Mouse (Mus musculus) heart, postnatal 0 days (tissue): ENCODE measurements at regions not wholly inside any gene's neighbourhood (a gene's known extent, or its start where the extent isn't known, plus 50 kb on each side); places are given as distances from the start of the nearest gene placed in this dataset.

Source experiments
- ATAC-seq: fragments of 200-750 bp; cut with Nextera tagmentation; 2 replicates; pipeline ENCODE4 v1.8.0; 2017; ENCODE audit warnings: low read depth, moderate number of reproducible peaks, moderate library complexity; ENCODE audit not compliant: insufficient read depth
- DNase-seq: peaks from one replicate; pipeline ENCODE4 v3.0.0-alpha.2; 2016; ENCODE audit warnings: low spot score
- H3K27ac ChIP-seq: fragments of 300-500 bp; sonication (generic); 2 replicates; pipeline ENCODE4 v1.5.1; 2014; ENCODE audit warnings: low read depth, mild to moderate bottlenecking
- H3K27me3 ChIP-seq: fragments of 300-500 bp; sonication (generic); 2 replicates; pipeline ENCODE4 v1.6.1; 2014; ENCODE audit warnings: low read length, mixed read lengths; ENCODE audit not compliant: control insufficient read depth, insufficient read depth
- H3K36me3 ChIP-seq: fragments of 300-500 bp; sonication (generic); replicated peaks from 2 replicates; pipeline ENCODE4 v1.6.1; 2014; ENCODE audit warnings: low read length, mixed read lengths; ENCODE audit not compliant: control insufficient read depth, insufficient read depth
- H3K4me1 ChIP-seq: fragments of 300-500 bp; sonication (generic); 2 replicates; pipeline ENCODE4 v1.6.1; 2014; ENCODE audit warnings: antibody characterized with exemption; ENCODE audit not compliant: control insufficient read depth, insufficient read depth
- H3K4me2 ChIP-seq: fragments of 300-500 bp; sonication (generic); 2 replicates; pipeline ENCODE4 v1.6.1; 2014; ENCODE audit warnings: low read depth, mild to moderate bottlenecking, low read length, moderate library complexity
- H3K4me3 ChIP-seq: fragments of 300-500 bp; sonication (generic); 2 replicates; pipeline ENCODE4 v1.5.1; 2014; ENCODE audit warnings: low read depth, low read length
- H3K9ac ChIP-seq: fragments of 300-500 bp; sonication (generic); replicated peaks from 2 replicates; pipeline ENCODE4 v1.6.1; 2014; ENCODE audit warnings: low read depth, low read length, mixed read lengths
- H3K9me3 ChIP-seq: fragments of 300-500 bp; sonication (generic); replicated peaks from 2 replicates; pipeline ENCODE4 v1.6.1; 2016; ENCODE audit warnings: low read length; ENCODE audit not compliant: control insufficient read depth
- CTCF ChIP-seq: IDR thresholded peaks from 2 replicates; pipeline ENCODE4 v1.5.1; 2016; ENCODE audit warnings: antibody characterized with exemption, control low read depth, low read depth
- EP300 ChIP-seq: IDR thresholded peaks from 2 replicates; pipeline ENCODE4 v1.6.1; 2016; ENCODE audit warnings: antibody characterized with exemption, low read depth
- WGBS: fragments of 180-500 bp; shearing (Covaris S2); extraction: QIAGEN DNeasy Blood & Tissue Kit; methylation state at CpG from one replicate; pipeline ENCODE4 v1.1.7; 2014; 5-methylcytosine and 5-hydroxymethylcytosine counted together

GRCm38 (mm10) chr3:37858624-37859302 is 134.5 kb upstream of the Gm5148 start:
- H3K27me3 ChIP-seq = no peaks in the 10 kb centered on the region
- no peak overlapping the region for H3K9ac ChIP-seq
- no peak for ATAC-seq
- 74% methylated on average over 6 of the region's 6 CpGs for WGBS
- H3K4me1 ChIP-seq = peaks cover 17% of the 10 kb centered on the region
- DNase-seq = no peak
- H3K36me3 ChIP-seq = no peaks in the 10 kb centered on the region
- no peak overlapping the region for H3K4me2 ChIP-seq
- no peak for TF ChIP-seq EP300
- no peak for TF ChIP-seq CTCF
- H3K9me3 ChIP-seq = no peaks in the 10 kb centered on the region
- H3K27ac ChIP-seq = no peak overlapping the region
- H3K4me3 ChIP-seq = no peak overlapping the region

DNA sequence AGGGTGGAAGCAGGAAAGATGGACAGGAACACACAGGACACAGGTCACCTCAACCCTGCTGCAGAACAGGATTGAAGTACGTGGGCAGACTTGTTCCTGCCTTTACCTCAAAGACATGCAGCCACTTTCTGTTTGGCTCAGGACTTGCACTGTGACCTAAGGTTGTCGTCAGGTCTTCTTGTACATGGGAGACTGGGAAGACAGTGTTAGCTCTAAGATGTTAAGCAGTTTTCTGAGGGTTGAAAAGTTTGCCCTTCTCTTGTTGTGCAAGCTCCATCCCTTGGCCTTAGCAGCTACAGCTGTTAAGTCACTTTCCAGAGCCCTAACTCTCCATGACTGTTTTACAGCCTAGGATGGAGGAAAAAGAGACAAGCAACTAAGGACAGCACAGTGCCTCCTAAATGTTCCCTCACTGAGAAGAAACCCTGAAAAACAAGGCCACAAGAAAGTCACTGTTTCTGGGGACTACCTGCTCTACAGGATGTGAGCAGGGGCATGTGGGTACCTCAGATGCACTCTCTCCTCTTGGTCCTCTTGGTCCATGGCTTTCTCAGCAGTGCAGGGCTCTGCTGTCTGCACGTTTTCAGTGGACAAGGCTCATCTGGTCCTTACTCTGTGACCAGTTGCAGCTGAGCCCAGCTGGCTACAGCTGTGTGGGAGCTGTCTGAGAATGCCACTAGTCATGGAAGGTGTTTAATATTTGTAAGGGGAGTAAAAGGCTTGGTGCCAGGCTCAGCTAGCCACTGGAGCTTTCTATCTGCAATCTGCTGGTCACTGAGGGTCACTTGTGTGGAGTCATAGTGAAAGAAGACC is 122.1 kb upstream of the Gm5148 start:
- Histone ChIP-seq H3K9me3 (no peaks in the 10 kb centered on the region), H3K27me3 (no peaks in the 10 kb centered on the region), H3K9ac (no peak overlapping the region), H3K4me2 (no peak overlapping the region), H3K36me3 (no peaks in the 10 kb centered on the region), H3K4me3 (no peak overlapping the region), H3K27ac (peak overlapping the region; percentile 61), H3K4me1 (peaks cover 30% of the 10 kb centered on the region)
- ATAC-seq = peak; percentile 67
- 73% methylated on average over 3 of the region's 3 CpGs for WGBS
- DNase-seq = no peak
- TF ChIP-seq CTCF = no peak

DNA sequence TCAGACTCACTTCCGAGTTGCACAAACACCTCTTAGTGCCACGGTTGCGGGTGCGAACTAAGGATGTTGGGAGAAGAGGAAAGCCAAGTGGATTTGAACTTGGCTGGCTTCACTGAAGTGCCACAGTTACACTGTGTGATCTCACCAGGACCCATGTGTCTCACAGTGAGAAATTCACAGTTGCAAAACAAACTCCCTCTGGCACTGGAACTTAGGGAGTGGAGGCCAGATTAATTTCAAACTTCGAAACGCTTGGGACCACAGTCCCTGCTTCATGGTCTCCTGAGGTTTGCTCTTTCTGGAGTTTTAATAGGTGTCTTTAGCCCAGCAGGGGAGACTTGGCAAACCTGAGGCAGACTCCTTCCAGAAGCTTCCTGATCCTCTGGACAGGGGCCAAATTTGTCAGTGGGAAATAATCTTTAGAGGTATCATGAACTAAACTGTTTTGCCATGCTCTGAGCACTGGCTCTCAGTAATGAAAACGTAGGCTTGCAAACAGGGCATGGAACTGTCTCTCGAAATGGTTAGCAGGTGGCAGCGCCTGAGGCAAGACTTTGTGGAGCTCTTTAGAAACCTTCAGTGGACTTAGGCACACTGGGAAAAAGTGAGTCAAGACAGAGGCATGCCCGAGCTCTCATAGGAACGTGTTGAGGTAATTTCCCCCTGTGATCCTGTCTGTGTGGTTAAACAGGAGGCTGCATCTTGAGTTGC is 121.2 kb upstream of the Gm5148 start:
- no peaks in the 10 kb centered on the region for H3K36me3 ChIP-seq
- no peak; the same call in 1 of the 2 replicates for ATAC-seq
- no peak overlapping the region for H3K4me3 ChIP-seq
- no peak overlapping the region for H3K4me2 ChIP-seq
- no peak overlapping the region for H3K9ac ChIP-seq
- H3K27ac ChIP-seq = peak overlapping the region; percentile 61
- no peaks in the 10 kb centered on the region for H3K27me3 ChIP-seq
- no peak for TF ChIP-seq EP300
- TF ChIP-seq CTCF = no peak
- peaks cover 30% of the 10 kb centered on the region for H3K4me1 ChIP-seq
- no peak for DNase-seq
- H3K9me3 ChIP-seq = no peaks in the 10 kb centered on the region
- 60% methylated on average over 11 of the region's 11 CpGs for WGBS

DNA sequence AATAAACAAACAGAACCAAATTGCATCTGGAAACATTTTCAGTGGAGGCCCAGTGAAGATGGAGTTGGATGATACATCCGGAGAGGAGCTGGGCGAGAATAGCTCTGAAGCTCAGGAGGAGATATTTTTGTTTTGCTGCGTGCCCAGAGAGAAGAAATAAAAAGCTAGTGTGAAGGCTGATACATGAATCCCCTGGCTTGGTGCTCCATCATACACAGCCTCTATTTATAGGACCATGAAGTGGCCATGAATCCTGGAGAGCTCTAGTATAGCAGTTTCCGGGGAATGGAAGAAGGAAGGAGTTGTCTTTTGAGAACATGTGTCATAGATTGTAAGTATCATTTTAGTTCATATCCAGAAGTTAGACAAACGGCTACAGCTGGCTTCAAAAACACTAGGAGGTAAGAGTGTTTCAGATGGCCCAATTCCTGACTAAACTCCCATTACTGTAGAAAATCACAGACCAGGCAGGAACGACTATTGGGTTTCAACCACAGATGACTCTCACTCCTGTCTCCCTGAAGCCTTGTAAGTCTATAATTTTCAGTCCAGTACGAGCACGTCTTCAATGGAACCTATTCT is 120.5 kb upstream of the Gm5148 start:
- TF ChIP-seq EP300 (no peak), CTCF (no peak)
- DNase-seq = no peak
- H3K36me3 ChIP-seq = no peaks in the 10 kb centered on the region
- WGBS = 55% methylated on average over 8 of the region's 8 CpGs
- no peaks in the 10 kb centered on the region for H3K9me3 ChIP-seq
- no peaks in the 10 kb centered on the region for H3K27me3 ChIP-seq
- H3K9ac ChIP-seq = no peak overlapping the region
- no peak overlapping the region for H3K4me2 ChIP-seq
- peak overlapping the region; percentile 61 for H3K27ac ChIP-seq
- no peak; the same call in 1 of the 2 replicates for ATAC-seq
- H3K4me3 ChIP-seq = no peak overlapping the region
- H3K4me1 ChIP-seq = peaks cover 23% of the 10 kb centered on the region

DNA sequence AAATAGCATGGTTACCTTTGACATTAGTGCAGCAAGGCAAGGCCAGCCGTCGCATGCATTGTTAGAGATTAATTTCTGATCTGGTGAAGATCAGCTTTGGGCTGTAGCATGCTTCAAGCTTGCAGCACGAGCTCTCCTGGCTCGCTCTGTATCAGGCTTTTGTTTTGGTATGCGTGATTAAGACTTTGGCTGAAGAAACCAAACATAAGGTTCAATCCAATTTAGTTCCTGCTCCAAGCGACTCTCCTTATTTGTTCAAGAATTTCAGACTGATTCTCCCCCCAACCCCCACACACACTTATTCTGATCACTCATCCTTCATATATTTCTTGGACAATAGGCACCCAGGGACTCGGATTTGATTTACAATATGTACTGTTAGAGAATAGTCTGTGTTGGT is 118.0 kb upstream of the Gm5148 start:
- no peaks in the 10 kb centered on the region for H3K27me3 ChIP-seq
- no peak overlapping the region for H3K4me2 ChIP-seq
- H3K4me1 ChIP-seq = peaks cover 17% of the 10 kb centered on the region
- TF ChIP-seq EP300 (no peak), CTCF (no peak)
- H3K36me3 ChIP-seq = no peaks in the 10 kb centered on the region
- H3K4me3 ChIP-seq = no peak overlapping the region
- WGBS = 57% methylated on average over 7 of the region's 7 CpGs
- no peaks in the 10 kb centered on the region for H3K9me3 ChIP-seq
- H3K27ac ChIP-seq = no peak overlapping the region
- no peak overlapping the region for H3K9ac ChIP-seq
- ATAC-seq = no peak
- DNase-seq = no peak
